Mouse (Mus musculus): ENCODE results near the gene Plpp3.

DNA sequence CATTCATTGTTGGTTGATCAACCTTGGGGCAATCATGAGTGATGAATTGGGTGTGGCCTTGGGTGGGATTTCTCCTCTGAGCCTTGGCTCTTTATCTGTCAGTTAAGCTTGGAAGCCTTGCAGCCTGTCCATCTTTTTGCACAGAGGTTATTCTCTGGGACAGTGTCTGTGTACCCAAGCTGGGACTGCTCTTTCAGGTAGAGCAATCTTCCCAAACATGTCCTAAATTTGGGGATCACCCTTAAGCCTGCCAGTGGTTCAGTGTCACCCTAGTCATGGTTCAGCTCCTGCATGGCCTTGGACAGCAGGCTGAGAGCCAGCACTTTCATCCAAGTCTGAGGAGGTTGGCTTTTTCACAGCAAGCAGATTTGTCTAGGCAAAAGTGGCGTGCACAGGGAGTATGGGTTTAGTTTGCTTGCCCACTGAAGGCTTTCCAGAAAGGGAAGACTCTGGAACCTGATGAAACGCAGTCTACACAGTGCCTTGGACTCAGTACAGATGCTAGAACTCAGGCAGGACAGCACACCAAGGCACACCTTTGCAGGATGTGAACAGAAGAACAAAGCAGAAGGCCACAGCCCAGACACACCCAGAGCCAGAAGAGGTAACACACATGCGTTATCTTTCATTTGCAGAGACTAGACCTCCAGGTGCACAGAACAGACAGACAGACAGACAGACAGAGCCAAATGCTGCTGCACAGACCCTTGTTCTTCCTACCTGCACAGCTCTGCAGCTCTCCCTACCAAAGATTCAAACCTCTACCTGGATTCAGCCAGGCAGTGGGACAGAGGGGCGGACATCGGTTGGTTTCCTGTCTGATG is 66.2 kb downstream of the Plpp3 start:
- no peak for TF ChIP-seq POLR2A (IDR thresholded peaks at IDR 0.05; ENCODE audit: insufficient read depth, low read depth, low read length)
- no peak for TF ChIP-seq CTCF (IDR thresholded peaks at IDR 0.05; ENCODE audit: insufficient read depth, low read depth, low read length)

Data from olfactory bulb, adult 2 months (tissue).